Mouse (Mus musculus) layer of hippocampus, postnatal 14 days (tissue): ENCODE data around the gene 2900011O08Rik. TPM values are rescaled to one million over a fixed set of nuclear protein-coding genes. Genes with fewer than 3 reads are reported as not detected.

Experiments
- DNase-seq, 2 experiments: peaks; one replicate each; pipeline ENCODE4 v3.0.0; 2021 to 2022; ENCODE audit warnings: low spot score in 2 of 2, mixed read lengths in 1 of 2
- total RNA-seq, 2 experiments: library from RNA; stranded (reverse); gene quantifications; 2 replicates each; pipeline ENCODE4 v1.2.3; 2021

2900011O08Rik gene
- total RNA-seq, 2 experiments from 2014 or later, result 252 to 262 TPM

DNA sequence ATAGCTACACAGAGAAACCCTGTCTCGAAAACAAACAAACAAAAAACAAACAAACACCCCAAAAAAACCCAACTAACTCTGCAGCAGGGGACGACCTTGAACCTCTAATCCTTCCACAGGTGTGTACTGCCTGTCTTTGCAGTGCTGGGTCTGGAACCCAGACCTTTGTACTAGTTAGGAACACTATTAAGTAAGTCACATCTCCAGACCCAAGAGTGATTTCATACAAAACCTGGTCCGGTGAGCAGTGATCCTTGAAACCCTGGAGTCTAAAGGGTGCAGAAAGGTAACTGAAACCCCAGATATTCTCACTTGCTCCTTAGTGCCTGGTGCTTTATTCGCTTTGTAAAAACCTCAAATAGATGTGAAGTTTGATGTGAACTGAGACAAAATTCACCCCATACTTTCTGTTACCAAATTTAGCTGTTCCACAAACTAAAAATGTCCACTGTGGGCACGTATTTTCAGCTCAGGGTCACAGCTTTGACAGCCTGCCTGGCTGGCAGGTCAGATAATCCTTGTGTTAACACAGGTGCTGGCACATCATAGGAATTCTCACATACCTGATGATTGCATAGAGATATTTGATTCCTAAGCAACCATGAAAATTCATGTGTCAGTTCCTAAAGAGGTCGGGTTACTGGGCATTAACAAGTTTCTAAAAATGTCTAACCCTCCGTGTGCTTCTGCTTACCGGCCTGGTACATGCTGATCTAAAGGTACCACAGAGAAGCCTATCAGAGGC, 17.2 kb downstream of the 2900011O08Rik start:
- no peak for DNase-seq

- no peak for DNase-seq
Measured at GRCm38 (mm10) chr16:14004170-14004569, 17.8 kb downstream of the 2900011O08Rik start.

DNA sequence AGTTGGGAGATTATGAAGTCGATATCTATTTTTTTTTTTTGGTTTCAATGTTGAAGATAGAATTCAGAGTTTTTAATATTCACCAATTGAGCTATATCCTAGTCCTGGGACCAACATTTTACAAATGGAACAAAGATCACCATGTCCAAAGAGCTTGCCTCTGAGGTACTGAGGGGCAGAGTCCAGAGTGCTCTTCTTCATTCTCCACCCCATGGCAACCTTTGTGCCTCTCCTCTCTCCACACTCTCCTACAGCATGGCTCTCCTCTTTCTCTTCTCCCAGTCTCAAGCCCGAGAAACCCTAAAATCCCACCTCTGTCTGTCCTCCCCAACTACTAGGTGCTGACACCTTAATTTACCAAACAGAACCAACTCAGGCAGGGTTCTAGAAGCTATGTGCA, 18.3 kb downstream of the 2900011O08Rik start:
- DNase-seq, result no peak

DNA sequence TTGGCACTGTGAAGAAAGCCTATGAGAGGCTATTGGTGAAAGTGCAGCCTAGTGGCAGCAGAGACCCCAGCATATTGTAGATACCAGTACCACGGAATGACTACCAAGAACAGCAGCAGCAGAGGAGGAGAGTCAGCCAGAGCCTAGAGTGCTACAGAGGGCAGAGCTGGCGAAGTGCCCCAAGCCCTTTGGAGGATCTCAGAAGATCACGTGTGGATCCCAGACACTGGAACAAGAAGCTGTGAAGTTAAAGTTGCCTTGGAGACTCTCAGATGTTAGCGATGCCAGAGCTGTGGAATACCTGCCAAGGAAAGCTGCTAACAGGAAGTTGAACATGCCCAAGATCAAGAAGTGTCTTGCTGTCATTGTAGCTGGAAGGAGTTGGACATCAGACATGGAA, 18.9 kb downstream of the 2900011O08Rik start:
- no peak for DNase-seq

- DNase-seq, result no peak
Measured at GRCm38 (mm10) chr16:14008081-14008480, 21.7 kb downstream of the 2900011O08Rik start.

DNA sequence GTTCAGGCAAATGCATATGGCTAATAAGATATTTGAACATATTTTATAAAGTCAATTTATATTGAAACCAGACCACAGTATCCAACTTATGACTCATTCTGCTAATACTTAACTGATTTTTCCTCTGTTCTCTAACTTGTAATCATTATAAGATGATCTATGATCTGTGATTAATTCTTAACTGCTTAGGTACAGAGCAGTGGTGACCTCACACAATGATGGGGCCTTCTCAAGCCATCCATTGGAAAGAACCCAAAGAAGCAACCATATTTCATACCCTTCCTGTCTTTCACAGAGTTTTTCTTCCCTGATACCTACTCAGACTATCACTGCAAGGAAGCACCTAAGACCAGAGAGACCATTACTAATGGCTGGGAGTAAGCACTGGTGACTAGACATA, 22.3 kb downstream of the 2900011O08Rik start:
- DNase-seq, result no peak

DNA sequence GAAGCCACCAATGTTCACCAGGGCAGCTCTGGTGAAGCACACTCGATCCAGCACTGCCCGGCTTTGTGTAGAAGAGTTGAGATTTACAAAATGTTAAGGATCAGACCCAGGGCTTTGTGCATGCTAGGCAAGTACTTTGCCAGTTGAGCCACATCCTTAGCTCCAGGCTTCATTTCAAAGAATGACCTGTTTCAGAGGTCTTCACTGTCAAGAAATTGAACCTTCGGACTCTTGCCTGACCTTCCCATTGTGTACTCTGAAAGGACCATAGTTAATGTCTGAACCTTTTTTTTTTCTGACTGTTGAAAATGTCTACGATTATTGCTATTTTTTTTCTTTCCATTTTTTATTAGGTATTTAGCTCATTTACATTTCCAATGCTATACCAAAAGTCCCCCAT, 23.6 kb downstream of the 2900011O08Rik start:
- DNase-seq, result no peak

- DNase-seq, result no peak
Measured at GRCm38 (mm10) chr16:14017306-14017705, 30.9 kb downstream of the 2900011O08Rik start.

GRCm38 (mm10) chr16:14021166-14021822, 34.9 kb downstream of the 2900011O08Rik start:
- no peak for DNase-seq

DNA sequence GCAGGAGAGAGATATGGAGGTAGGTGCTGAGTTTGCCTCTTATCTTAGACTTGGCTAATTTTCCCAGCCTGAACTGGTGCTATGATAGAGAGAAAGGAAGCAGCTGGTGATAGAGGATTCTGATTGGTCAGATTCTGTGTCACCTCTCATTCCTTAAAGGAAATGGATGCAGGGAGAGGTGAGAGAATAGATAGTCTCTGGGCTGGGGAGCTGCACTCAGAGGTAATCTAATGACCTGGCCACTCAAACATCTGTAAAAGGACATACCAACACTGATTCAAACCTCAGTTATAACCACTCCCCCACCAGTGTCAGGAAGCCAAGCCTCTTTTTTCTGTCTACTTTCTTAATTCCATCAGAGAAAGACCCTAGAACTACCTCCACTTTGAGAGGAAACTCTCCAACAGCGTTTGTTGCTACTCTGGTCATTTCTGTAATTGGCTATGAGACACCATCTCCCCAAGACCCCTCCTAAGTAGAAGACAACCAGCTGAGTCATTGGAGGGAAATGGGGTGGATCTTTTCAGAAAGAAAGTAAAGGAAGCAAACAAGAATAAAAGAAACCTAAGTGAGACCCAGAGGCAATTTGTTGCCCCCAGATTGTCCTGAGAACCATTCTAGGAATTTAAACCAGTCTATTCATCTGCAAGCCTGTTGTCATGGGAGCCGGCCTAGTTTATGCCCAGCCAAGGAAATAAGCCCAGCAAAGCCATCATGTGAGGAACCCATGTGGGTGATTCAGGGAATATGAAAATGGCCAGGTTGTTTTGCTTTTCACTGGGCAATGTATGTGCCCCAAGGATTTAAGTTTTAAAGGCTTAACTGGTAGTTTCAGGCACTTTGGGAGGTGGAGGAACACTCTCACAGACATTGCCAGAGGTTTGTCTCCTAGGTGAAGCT, 38.9 kb downstream of the 2900011O08Rik start:
- DNase-seq, result peak in 1 of 2 experiments; percentile 26

- no peak for DNase-seq
Measured at GRCm38 (mm10) chr16:14029072-14029471, 42.7 kb downstream of the 2900011O08Rik start.

DNA sequence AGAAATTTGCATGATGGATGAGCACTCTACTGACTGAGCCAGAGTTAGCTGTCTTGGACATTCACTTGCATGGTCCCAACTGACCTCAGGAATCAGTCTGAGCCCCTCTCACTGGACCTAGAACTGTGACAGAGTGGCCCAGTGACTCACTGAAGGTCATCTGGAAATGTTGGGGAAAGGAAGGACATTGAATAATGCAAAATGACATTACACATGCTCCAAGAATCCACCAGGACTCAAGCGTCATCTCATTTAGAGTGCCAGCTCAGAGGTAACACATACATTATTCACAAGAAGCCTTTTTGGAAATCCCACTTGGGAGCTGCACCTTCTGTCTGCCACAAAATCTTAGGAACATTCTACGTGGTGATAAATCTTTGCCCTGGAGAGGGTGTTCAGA, 43.4 kb downstream of the 2900011O08Rik start:
- DNase-seq, result no peak

GRCm38 (mm10) chr16:14030650-14031049, 44.2 kb downstream of the 2900011O08Rik start:
- DNase-seq, result no peak

- no peak for DNase-seq
Measured at GRCm38 (mm10) chr16:14033076-14033475, 46.7 kb downstream of the 2900011O08Rik start.

GRCm38 (mm10) chr16:14042421-14042820, 56.0 kb downstream of the 2900011O08Rik start:
- no peak for DNase-seq

- peak in 1 of 2 experiments; percentile 58 for DNase-seq
Measured at GRCm38 (mm10) chr16:14044695-14045094, 58.3 kb downstream of the 2900011O08Rik start.

DNA sequence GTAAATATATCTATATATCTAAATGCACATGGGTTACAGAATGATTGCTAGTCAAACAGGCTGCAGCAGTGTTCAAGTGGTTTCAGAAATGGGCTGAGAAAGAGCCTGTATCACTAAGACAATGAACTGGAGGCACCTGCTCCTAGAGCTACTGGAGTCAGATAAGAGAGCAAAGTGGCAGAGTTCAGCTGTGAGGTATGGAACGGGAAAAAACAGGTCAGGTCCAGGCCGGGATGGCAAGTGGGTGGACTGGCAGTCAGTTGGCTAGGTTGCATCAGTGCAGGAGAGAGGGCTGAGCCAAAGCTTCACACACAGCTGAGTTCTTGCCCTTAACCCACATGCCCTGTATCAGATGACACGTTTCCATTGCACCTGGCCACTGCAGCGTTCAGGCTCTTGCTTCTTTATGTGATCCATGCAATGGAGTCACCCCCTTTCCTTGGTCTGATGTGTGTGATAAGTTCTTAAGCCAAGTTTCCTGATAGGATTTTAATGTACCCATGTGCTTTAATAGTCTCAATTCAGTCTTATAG, 59.9 kb downstream of the 2900011O08Rik start:
- DNase-seq, result no peak

- peak in 1 of 2 experiments; percentile 24 for DNase-seq
Measured at GRCm38 (mm10) chr16:14052221-14052620, 65.8 kb downstream of the 2900011O08Rik start.

DNA sequence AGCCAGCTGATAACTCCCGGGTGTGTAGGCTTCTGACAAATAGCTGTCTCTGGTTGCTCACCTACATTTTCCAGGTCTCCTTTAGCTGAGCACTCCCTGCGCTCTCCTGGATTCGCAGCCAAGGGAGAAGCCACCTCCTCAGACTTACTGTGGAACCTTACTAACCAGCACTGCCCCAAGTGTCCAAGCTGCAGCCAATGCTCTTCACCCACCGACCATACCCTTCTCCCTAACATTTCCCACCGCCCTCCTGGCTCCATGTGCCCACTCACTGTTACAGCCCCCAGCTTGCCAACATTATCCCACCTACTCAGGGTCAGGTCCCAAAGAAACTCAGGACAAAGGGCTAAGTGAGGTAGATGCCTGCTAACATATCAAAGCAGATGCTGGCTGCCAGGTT, 66.7 kb downstream of the 2900011O08Rik start:
- no peak for DNase-seq

DNA sequence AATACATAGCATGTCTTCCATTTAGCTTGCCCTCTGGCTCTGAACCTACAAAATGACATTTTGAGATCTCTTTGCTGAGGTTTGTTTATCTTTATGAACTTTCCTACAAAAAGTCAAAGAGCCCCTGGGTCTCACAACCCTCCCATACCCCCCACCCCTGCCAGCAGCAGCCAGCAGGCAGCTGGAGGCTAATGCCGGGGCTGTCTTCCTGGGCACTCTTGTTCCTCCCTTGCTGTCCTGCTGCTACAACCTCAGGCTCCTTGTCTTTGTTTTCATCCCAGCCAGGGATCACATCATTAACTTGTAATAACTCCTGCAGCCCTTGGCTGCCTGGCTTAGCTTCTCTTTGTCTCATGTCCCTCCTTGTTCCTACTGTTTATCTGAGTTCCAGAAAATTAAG, 68.9 kb downstream of the 2900011O08Rik start:
- no peak for DNase-seq

GRCm38 (mm10) chr16:14056734-14057133, 70.3 kb downstream of the 2900011O08Rik start:
- no peak for DNase-seq
